ENCODE assay signal across 19 mouse cellular contexts in the genomic region with DNA sequence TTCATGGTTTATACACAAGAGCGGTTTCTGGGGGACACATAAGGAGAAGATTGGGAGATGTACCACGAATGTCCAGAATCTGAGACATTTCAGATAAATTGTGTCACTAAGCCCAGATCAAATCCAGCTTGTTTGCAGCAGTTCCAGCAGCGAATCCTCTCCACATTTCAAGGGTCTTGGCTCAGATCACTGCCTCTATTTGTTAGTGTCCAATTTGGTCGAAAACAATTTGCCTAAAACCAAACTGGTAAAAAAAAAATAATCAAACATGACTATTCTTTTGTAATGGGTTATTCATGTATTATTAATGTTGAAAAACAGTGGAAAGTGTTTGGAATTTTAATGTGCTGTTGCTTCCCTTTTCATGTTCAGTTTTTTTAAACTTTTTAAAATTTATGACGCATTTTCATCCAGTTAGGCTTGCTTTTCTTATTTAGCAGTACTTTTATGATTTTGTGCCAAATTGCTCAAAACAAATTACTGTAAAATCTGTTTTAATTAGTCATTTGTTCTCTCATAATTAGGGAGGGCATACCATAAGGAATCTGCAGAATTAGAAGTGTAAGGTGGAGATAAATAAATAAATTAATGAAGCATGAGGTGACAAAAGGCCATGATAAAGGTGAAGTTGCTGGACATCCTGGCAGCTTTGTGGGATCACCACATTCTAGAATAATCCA.
A peak's percentile ranks its signal among the peaks of the same experiment; 100 is the strongest.
DNase-seq lines count a peak whose midpoint lies in the region; ATAC-seq and TF ChIP-seq lines count a peak whose summit lies in the region.
"Had no signal": no experiment of that assay in that cellular context is flagged by ENCODE, and none has a peak within 500 bp of the region (broad histone marks: within the 10 kb centered on the region; RNA-seq: fewer than 3 reads in every experiment).

No protein-coding gene starts in this region.

- no peaks in the 10 kb centered on the region for H3K36me3 ChIP-seq in forebrain, embryonic 14.5 days (ENCODE audit: control insufficient read depth, insufficient read depth, low read length)
- no peaks in the 10 kb centered on the region for H3K36me3 ChIP-seq in forebrain, embryonic 13.5 days (ENCODE audit: poor library complexity, severe bottlenecking)
- no peaks in the 10 kb centered on the region for H3K36me3 ChIP-seq in midbrain, postnatal 0 days (ENCODE audit: insufficient read depth, low read length)
- no peaks in the 10 kb centered on the region for H3K36me3 ChIP-seq in midbrain, embryonic 10.5 days
- H3K36me3 ChIP-seq: embryonic facial prominence, embryonic 12.5 days; embryonic facial prominence, embryonic 15.5 days; hindbrain, embryonic 12.5 days; hindbrain, embryonic 15.5 days had no signal

- H3K27ac ChIP-seq in forebrain, embryonic 14.5 days (ENCODE audit: low read depth, low read length), result no peak overlapping the region
- no peak overlapping the region for H3K27ac ChIP-seq in forebrain, embryonic 13.5 days
- H3K27ac ChIP-seq in midbrain, postnatal 0 days (ENCODE audit: low read depth, low read length), result no peak overlapping the region
- H3K27ac ChIP-seq in midbrain, embryonic 10.5 days (replicated peaks), result no peak overlapping the region
- H3K27ac ChIP-seq: embryonic facial prominence, embryonic 12.5 days; embryonic facial prominence, embryonic 15.5 days; hindbrain, embryonic 12.5 days; hindbrain, embryonic 15.5 days had no signal

- no peaks in the 10 kb centered on the region for H3K9me3 ChIP-seq in forebrain, embryonic 14.5 days (replicated peaks; ENCODE audit: control insufficient read depth, low read length)
- no peaks in the 10 kb centered on the region for H3K9me3 ChIP-seq in forebrain, embryonic 13.5 days (replicated peaks)
- no peaks in the 10 kb centered on the region for H3K9me3 ChIP-seq in midbrain, postnatal 0 days (ENCODE audit: low read length)
- no peaks in the 10 kb centered on the region for H3K9me3 ChIP-seq in midbrain, embryonic 10.5 days (replicated peaks)
- H3K9me3 ChIP-seq: embryonic facial prominence, embryonic 12.5 days; embryonic facial prominence, embryonic 15.5 days; hindbrain, embryonic 12.5 days; hindbrain, embryonic 15.5 days had no signal

- no peaks in the 10 kb centered on the region for H3K27me3 ChIP-seq in forebrain, embryonic 14.5 days (replicated peaks; ENCODE audit: control insufficient read depth, insufficient read depth, low read length)
- no peaks in the 10 kb centered on the region for H3K27me3 ChIP-seq in forebrain, embryonic 13.5 days
- H3K27me3 ChIP-seq in midbrain, postnatal 0 days (ENCODE audit: insufficient read depth, low read length), result no peaks in the 10 kb centered on the region
- H3K27me3 ChIP-seq in midbrain, embryonic 10.5 days (ENCODE audit: low read depth, poor library complexity, severe bottlenecking), result no peaks in the 10 kb centered on the region
- H3K27me3 ChIP-seq: embryonic facial prominence, embryonic 12.5 days; embryonic facial prominence, embryonic 15.5 days; hindbrain, embryonic 12.5 days; hindbrain, embryonic 15.5 days; Patski had no signal

- 53% methylated on average over 5 of the region's 5 CpGs for WGBS in forebrain, embryonic 14.5 days
- 54% methylated on average over 5 of the region's 5 CpGs for WGBS in forebrain, embryonic 13.5 days
- 61% methylated on average over 5 of the region's 5 CpGs for WGBS in midbrain, postnatal 0 days
- WGBS in midbrain, embryonic 10.5 days, result 86% methylated on average over 5 of the region's 5 CpGs

- H3K4me1 ChIP-seq in forebrain, embryonic 14.5 days (ENCODE audit: control insufficient read depth, insufficient read depth, low read length), result no peaks in the 10 kb centered on the region
- no peaks in the 10 kb centered on the region for H3K4me1 ChIP-seq in forebrain, embryonic 13.5 days
- H3K4me1 ChIP-seq in midbrain, postnatal 0 days (ENCODE audit: insufficient read depth, low read length), result no peaks in the 10 kb centered on the region
- H3K4me1 ChIP-seq in midbrain, embryonic 10.5 days, result no peaks in the 10 kb centered on the region
- H3K4me1 ChIP-seq: embryonic facial prominence, embryonic 12.5 days; embryonic facial prominence, embryonic 15.5 days; hindbrain, embryonic 12.5 days; hindbrain, embryonic 15.5 days had no signal

- TF ChIP-seq CTCF in midbrain, postnatal 0 days (IDR thresholded peaks at IDR 0.05), result no peak

- H3K4me3 ChIP-seq in forebrain, embryonic 14.5 days (ENCODE audit: low read depth, low read length), result no peak overlapping the region
- no peak overlapping the region for H3K4me3 ChIP-seq in forebrain, embryonic 13.5 days
- no peak overlapping the region for H3K4me3 ChIP-seq in midbrain, postnatal 0 days (ENCODE audit: low read depth, low read length)
- H3K4me3 ChIP-seq in midbrain, embryonic 10.5 days, result no peak overlapping the region
- H3K4me3 ChIP-seq: embryonic facial prominence, embryonic 12.5 days; embryonic facial prominence, embryonic 15.5 days; hindbrain, embryonic 12.5 days; hindbrain, embryonic 15.5 days had no signal

- no peak overlapping the region for H3K9ac ChIP-seq in forebrain, embryonic 14.5 days (ENCODE audit: low read length)
- H3K9ac ChIP-seq in forebrain, embryonic 13.5 days, result no peak overlapping the region
- no peak overlapping the region for H3K9ac ChIP-seq in midbrain, postnatal 0 days (replicated peaks; ENCODE audit: low read length, poor library complexity, severe bottlenecking)
- H3K9ac ChIP-seq: embryonic facial prominence, embryonic 12.5 days; embryonic facial prominence, embryonic 15.5 days; hindbrain, embryonic 12.5 days; hindbrain, embryonic 15.5 days had no signal

- ATAC-seq in forebrain, embryonic 14.5 days, result no peak
- no peak for ATAC-seq in forebrain, embryonic 13.5 days
- ATAC-seq in midbrain, postnatal 0 days (ENCODE audit: low FRiP score), result no peak
- ATAC-seq: forebrain, embryonic 16.5 days; Patski had no signal

- no peak overlapping the region for H3K4me2 ChIP-seq in forebrain, embryonic 14.5 days (ENCODE audit: low read length)
- H3K4me2 ChIP-seq in forebrain, embryonic 13.5 days, result no peak overlapping the region
- no peak overlapping the region for H3K4me2 ChIP-seq in midbrain, postnatal 0 days (ENCODE audit: low read depth, low read length, poor library complexity, severe bottlenecking)
- H3K4me2 ChIP-seq: embryonic facial prominence, embryonic 12.5 days; embryonic facial prominence, embryonic 15.5 days; heart, embryonic 11.5 days; hindbrain, embryonic 12.5 days; hindbrain, embryonic 15.5 days had no signal

- DNase-seq in forebrain, embryonic 14.5 days (ENCODE audit: low spot score), result peak; percentile 9
- peak; percentile 12 for DNase-seq in midbrain, postnatal 0 days (ENCODE audit: low spot score)
- no peak for DNase-seq in midbrain, embryonic 10.5 days (ENCODE audit: low spot score)
- peak; percentile 78 for DNase-seq in retina, postnatal 1 day
- no peak for DNase-seq in layer of hippocampus, postnatal 25 days (ENCODE audit: extremely low spot score in 1 of 2, low spot score in 1 of 2)
- DNase-seq: adrenal gland, postnatal 10 days; cerebellum, adult 18-20 months; cerebellum, adult 9-10 months; cerebellum, postnatal 14 days; gastrocnemius, postnatal 10 days; gastrocnemius, postnatal 36 days had no signal

Comparison
In these comparisons a context has a peak if more than half of its experiments do, and no peak if none do; other contexts are left out.
1. DNase-seq: peak in forebrain, embryonic 14.5 days (single experiment), midbrain, postnatal 0 days (single experiment) and retina, postnatal 1 day (single experiment); none in midbrain, embryonic 10.5 days (single experiment) and layer of hippocampus, postnatal 25 days (0 of 2).